Comparison of ENCODE assay signal across 20 mouse cellular contexts in genomic region chr14:12077193-12077592, GRCm38 (mm10).
DNase-seq lines count a peak whose midpoint lies in the region; ATAC-seq and TF ChIP-seq lines count a peak whose summit lies in the region.
"Had no signal": no experiment of that assay in that cellular context is flagged by ENCODE, and none has a peak within 500 bp of the region (broad histone marks: within the 10 kb centered on the region; RNA-seq: fewer than 3 reads in every experiment).

No protein-coding gene starts in this region.

- no peak overlapping the region for H3K27ac ChIP-seq in gastrocnemius, adult 2 months
- no peak overlapping the region for H3K27ac ChIP-seq in liver, adult 2 months (replicated peaks; ENCODE audit: insufficient read depth, low read depth, low read length)
- no peak overlapping the region for H3K27ac ChIP-seq in liver, embryonic 12.5 days
- H3K27ac ChIP-seq in forebrain, embryonic 11.5 days (ENCODE audit: low read depth, low read length), result no peak overlapping the region
- no peak overlapping the region for H3K27ac ChIP-seq in hindbrain, embryonic 10.5 days
- H3K27ac ChIP-seq: hindbrain, embryonic 14.5 days; limb, embryonic 12.5 days had no signal

- no peak for ATAC-seq in liver, embryonic 12.5 days
- no peak for ATAC-seq in forebrain, embryonic 11.5 days (replicated peaks; ENCODE audit: low FRiP score)
- ATAC-seq: forebrain, postnatal 0 days; Patski had no signal

- no peak overlapping the region for H3K9ac ChIP-seq in liver, adult 2 months (ENCODE audit: low read depth, low read length)
- no peak overlapping the region for H3K9ac ChIP-seq in liver, embryonic 12.5 days
- no peak overlapping the region for H3K9ac ChIP-seq in forebrain, embryonic 11.5 days (ENCODE audit: low read length)
- H3K9ac ChIP-seq: forebrain, postnatal 0 days; hindbrain, embryonic 14.5 days; limb, embryonic 12.5 days had no signal

- peaks cover 20% of the 10 kb centered on the region for H3K4me1 ChIP-seq in liver, adult 2 months (ENCODE audit: control insufficient read depth, insufficient read depth, low read length)
- no peaks in the 10 kb centered on the region for H3K4me1 ChIP-seq in liver, embryonic 12.5 days
- H3K4me1 ChIP-seq in forebrain, embryonic 11.5 days (replicated peaks; ENCODE audit: control insufficient read depth, insufficient read depth, low read length), result peaks cover 6% of the 10 kb centered on the region
- H3K4me1 ChIP-seq in hindbrain, embryonic 10.5 days (replicated peaks), result peaks cover 21% of the 10 kb centered on the region

- WGBS in liver, adult 2 months, result 25% methylated on average over 7 of the region's 7 CpGs
- WGBS in liver, embryonic 12.5 days (ENCODE audit: insufficient replicate concordance), result 63% methylated on average over 7 of the region's 7 CpGs
- WGBS in forebrain, embryonic 11.5 days, result 91% methylated on average over 7 of the region's 7 CpGs
- 89% methylated on average over 7 of the region's 7 CpGs for WGBS in hindbrain, embryonic 10.5 days

- peak; percentile 26 for DNase-seq in gastrocnemius, adult 2 months
- no peak for DNase-seq in gastrocnemius, adult 8-10 months (ENCODE audit: low spot score in 2 of 2)
- peak; percentile 80 for DNase-seq in liver, adult 2 months (ENCODE audit: extremely low read depth, low read depth, low spot score)
- DNase-seq in testis, postnatal 14 days (ENCODE audit: low spot score), result peak; percentile 44
- DNase-seq in testis, postnatal 10 days (ENCODE audit: low spot score), result no peak
- DNase-seq in forebrain, embryonic 11.5 days (ENCODE audit: low spot score), result no peak
- no peak for DNase-seq in hindbrain, embryonic 10.5 days (ENCODE audit: low spot score)
- DNase-seq: embryo, embryonic 11 days; gastrocnemius, postnatal 36 days; kidney, adult 2 months; layer of hippocampus, postnatal 36 days; midbrain, embryonic 14.5 days; right cerebral cortex, postnatal 4 days; thymus, postnatal 36 days had no signal

- TF ChIP-seq POLR2A in liver, adult 2 months (IDR thresholded peaks at IDR 0.05; ENCODE audit: extremely low read depth, insufficient read depth, low read length), result no peak

- TF ChIP-seq CTCF in gastrocnemius, adult 2 months (IDR thresholded peaks at IDR 0.05), result no peak
- 0 out of 2 replicates have a peak, but pooled peaks have one; percentile 4 for TF ChIP-seq CTCF in liver, adult 2 months (IDR thresholded peaks at IDR 0.05; ENCODE audit: low read depth, low read length)

- intact Hi-C loops in gastrocnemius, adult 2 months (cut with DNase I), result no loop called here

- no peak overlapping the region for H3K4me2 ChIP-seq in liver, embryonic 12.5 days
- H3K4me2 ChIP-seq in forebrain, embryonic 11.5 days (ENCODE audit: low read depth, low read length, severe bottlenecking), result no peak overlapping the region
- H3K4me2 ChIP-seq: hindbrain, embryonic 14.5 days; limb, embryonic 12.5 days had no signal

- no peaks in the 10 kb centered on the region for H3K27me3 ChIP-seq in liver, adult 2 months (ENCODE audit: control insufficient read depth, insufficient read depth, low read length)
- no peaks in the 10 kb centered on the region for H3K27me3 ChIP-seq in liver, embryonic 12.5 days (replicated peaks)
- H3K27me3 ChIP-seq in forebrain, embryonic 11.5 days (ENCODE audit: control insufficient read depth, insufficient read depth, low read length), result no peaks in the 10 kb centered on the region
- no peaks in the 10 kb centered on the region for H3K27me3 ChIP-seq in hindbrain, embryonic 10.5 days (ENCODE audit: insufficient read depth, poor library complexity, severe bottlenecking)
- H3K27me3 ChIP-seq: limb, embryonic 12.5 days; Patski had no signal

- no peaks in the 10 kb centered on the region for H3K36me3 ChIP-seq in liver, adult 2 months (ENCODE audit: control insufficient read depth, insufficient read depth, low read length)
- H3K36me3 ChIP-seq in liver, embryonic 12.5 days, result no peaks in the 10 kb centered on the region
- H3K36me3 ChIP-seq in forebrain, embryonic 11.5 days (ENCODE audit: control insufficient read depth, insufficient read depth, low read length), result no peaks in the 10 kb centered on the region
- H3K36me3 ChIP-seq in hindbrain, embryonic 10.5 days, result no peaks in the 10 kb centered on the region
- H3K36me3 ChIP-seq: limb, embryonic 12.5 days had no signal

- H3K4me3 ChIP-seq in gastrocnemius, adult 2 months, result no peak overlapping the region
- H3K4me3 ChIP-seq in liver, adult 2 months (ENCODE audit: insufficient read depth, low read depth, low read length), result no peak overlapping the region
- H3K4me3 ChIP-seq in liver, embryonic 12.5 days, result no peak overlapping the region
- no peak overlapping the region for H3K4me3 ChIP-seq in forebrain, embryonic 11.5 days (ENCODE audit: low read depth, low read length)
- no peak overlapping the region for H3K4me3 ChIP-seq in hindbrain, embryonic 10.5 days
- H3K4me3 ChIP-seq: erythroblast, embryonic 14.5 days; limb, embryonic 12.5 days had no signal

- H3K9me3 ChIP-seq in liver, embryonic 12.5 days (replicated peaks), result no peaks in the 10 kb centered on the region
- H3K9me3 ChIP-seq in forebrain, embryonic 11.5 days (ENCODE audit: control insufficient read depth, low read length), result no peaks in the 10 kb centered on the region
- no peaks in the 10 kb centered on the region for H3K9me3 ChIP-seq in hindbrain, embryonic 10.5 days
- H3K9me3 ChIP-seq: limb, embryonic 12.5 days had no signal

- no peaks in the 10 kb centered on the region for H3K79me2 ChIP-seq in liver, adult 2 months (ENCODE audit: control insufficient read depth, insufficient read depth, low read length)

Comparison
In these comparisons a context has a peak if more than half of its experiments do, and no peak if none do; other contexts are left out.
1. DNase-seq: peak in gastrocnemius, adult 2 months (single experiment), liver, adult 2 months (single experiment) and testis, postnatal 14 days (single experiment); none in gastrocnemius, adult 8-10 months (0 of 2), testis, postnatal 10 days (single experiment), forebrain, embryonic 11.5 days (single experiment) and hindbrain, embryonic 10.5 days (single experiment).